In the genomic region with DNA sequence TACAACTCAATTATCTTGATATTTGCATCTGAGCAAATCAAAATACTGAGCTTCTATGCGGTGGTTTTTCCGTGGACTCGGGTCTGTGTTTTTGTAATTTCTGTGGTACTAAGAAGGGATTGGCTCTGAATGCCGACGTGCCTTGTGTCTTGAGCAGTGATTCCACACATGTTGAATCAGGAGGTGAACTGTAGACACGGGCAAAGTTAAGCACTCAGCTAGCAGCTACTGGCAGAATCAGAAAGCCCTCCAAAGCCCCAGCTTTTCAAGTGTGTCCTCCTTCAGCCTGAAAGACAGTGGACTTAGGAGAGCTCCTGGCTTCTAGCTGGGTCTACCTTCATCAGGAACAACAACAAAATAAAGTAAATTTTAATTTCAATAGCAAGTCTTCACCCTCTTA, we compare ENCODE assay signal across 9 mouse cellular contexts.
"Had no signal": no experiment of that assay in that cellular context is flagged by ENCODE, and none has a peak within 500 bp of the region (broad histone marks: within the 10 kb centered on the region; RNA-seq: fewer than 3 reads in every experiment).

No protein-coding gene starts in this region.

- H3K9ac ChIP-seq: limb, embryonic 13.5 days; liver, embryonic 14.5 days; neural tube, embryonic 15.5 days had no signal

- H3K4me3 ChIP-seq: limb, embryonic 13.5 days; myocyte; neural tube, embryonic 15.5 days had no signal

- H3K4me2 ChIP-seq: limb, embryonic 13.5 days; neural tube, embryonic 15.5 days had no signal

- H3K27me3 ChIP-seq: limb, embryonic 13.5 days; neural tube, embryonic 15.5 days had no signal

- DNase-seq: kidney, adult 8-10 months; left cerebral cortex, postnatal 4 days; lung, adult 18-20 months; thymus, postnatal 4 days had no signal

- H3K36me3 ChIP-seq: limb, embryonic 13.5 days; neural tube, embryonic 15.5 days had no signal

- H3K9me3 ChIP-seq: limb, embryonic 13.5 days; neural tube, embryonic 15.5 days had no signal

- H3K27ac ChIP-seq: limb, embryonic 13.5 days; liver, embryonic 14.5 days; neural tube, embryonic 15.5 days; stomach, postnatal 0 days had no signal
